Mouse (Mus musculus): ENCODE results near the gene Rad9b. TPM values are rescaled to one million over a fixed set of nuclear protein-coding genes. Genes with fewer than 3 reads are reported as not detected.
"Not testable (repeated sequence)": the region's sequence is repeated elsewhere in the genome, so short reads cannot be mapped to it uniquely, and the experiment has no call there.

The Rad9b gene
- total and polyA plus RNA-seq, 2 experiments from 2014 or later: 14.6 to 20.0 TPM

- no peaks in the 10 kb centered on the region for H3K27me3 ChIP-seq (ENCODE audit: insufficient read depth, low read length)
- peaks cover 21% of the 10 kb centered on the region for H3K36me3 ChIP-seq (ENCODE audit: insufficient read depth)
- DNase-seq: peak; percentile 44
- H3K27ac ChIP-seq (ENCODE audit: low read depth, low read length): peak overlapping the region; percentile 40; the same call in 1 of the 2 replicates
- H3K4me3 ChIP-seq (ENCODE audit: low read depth, low read length): no peak overlapping the region
- 71% methylated on average over 14 of the region's 14 CpGs for WGBS
- H3K9ac ChIP-seq: no peak overlapping the region
- no peak for TF ChIP-seq CTCF (IDR thresholded peaks at IDR 0.05; ENCODE audit: low read depth)
- no peaks in the 10 kb centered on the region for H3K4me1 ChIP-seq (ENCODE audit: insufficient read depth)
- no peaks in the 10 kb centered on the region for H3K9me3 ChIP-seq (ENCODE audit: low read length)
- H3K4me2 ChIP-seq (ENCODE audit: low read depth): no peak overlapping the region
- ATAC-seq: 0 out of 2 replicates have a peak, but pooled peaks have one; percentile 38
These were observed 34.4 kb downstream of the Rad9b start for GRCm38 (mm10) chr5:122319474-122320204.

- not testable (repeated sequence) for H3K9me3 ChIP-seq (ENCODE audit: low read length); ATAC-seq; H3K4me2 ChIP-seq (ENCODE audit: low read depth); DNase-seq; H3K27ac ChIP-seq (ENCODE audit: low read depth, low read length); H3K27me3 ChIP-seq (ENCODE audit: insufficient read depth, low read length); H3K4me3 ChIP-seq (ENCODE audit: low read depth, low read length); H3K9ac ChIP-seq; H3K4me1 ChIP-seq (ENCODE audit: insufficient read depth)
- WGBS: 63% methylated on average over 3 of the region's 3 CpGs
- H3K36me3 ChIP-seq (ENCODE audit: insufficient read depth): peaks cover 21% of the 10 kb centered on the region
These were observed 35.1 kb downstream of the Rad9b start for GRCm38 (mm10) chr5:122318976-122319375.

DNA sequence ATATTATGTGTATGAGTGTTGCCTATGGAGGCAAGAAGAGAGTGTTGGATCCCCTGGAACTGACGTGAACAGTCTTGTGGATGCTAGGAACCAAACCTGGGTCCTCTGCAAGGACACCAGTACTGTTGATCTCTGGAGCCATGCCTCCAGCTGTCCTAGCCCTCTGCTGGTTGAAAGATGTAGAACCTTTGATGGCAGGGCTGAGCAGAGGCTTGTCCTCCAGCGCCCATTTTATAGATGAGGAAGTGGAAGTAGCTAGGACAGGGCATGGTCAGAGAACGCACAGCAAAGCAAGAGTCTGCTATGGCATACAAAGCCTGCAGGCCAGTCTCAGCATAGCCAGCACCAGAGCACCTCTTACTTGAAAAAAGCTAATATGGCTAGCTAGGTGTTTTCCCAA lies 35.9 kb downstream of the Rad9b start:
- no peak overlapping the region for H3K9ac ChIP-seq
- ATAC-seq (no peak), DNase-seq (no peak)
- H3K4me1 ChIP-seq (ENCODE audit: insufficient read depth): no peaks in the 10 kb centered on the region
- 77% methylated on average over 3 of the region's 3 CpGs for WGBS
- H3K9me3 ChIP-seq (ENCODE audit: low read length): no peaks in the 10 kb centered on the region
- TF ChIP-seq CTCF (IDR thresholded peaks at IDR 0.05; ENCODE audit: low read depth): peak; percentile 48
- H3K4me3 ChIP-seq (ENCODE audit: low read depth, low read length): no peak overlapping the region
- H3K36me3 ChIP-seq (ENCODE audit: insufficient read depth): peaks cover 18% of the 10 kb centered on the region
- no peak overlapping the region for H3K4me2 ChIP-seq (ENCODE audit: low read depth)
- H3K27ac ChIP-seq (ENCODE audit: low read depth, low read length): no peak overlapping the region
- no peaks in the 10 kb centered on the region for H3K27me3 ChIP-seq (ENCODE audit: insufficient read depth, low read length)

GRCm38 (mm10) chr5:122317329-122318045 lies 36.5 kb downstream of the Rad9b start:
- H3K27me3 ChIP-seq (ENCODE audit: insufficient read depth, low read length): no peaks in the 10 kb centered on the region
- no peak overlapping the region for H3K9ac ChIP-seq
- DNase-seq (no peak), ATAC-seq (no peak)
- peaks cover 20% of the 10 kb centered on the region for H3K36me3 ChIP-seq (ENCODE audit: insufficient read depth)
- TF ChIP-seq CTCF (IDR thresholded peaks at IDR 0.05; ENCODE audit: low read depth): no peak
- H3K4me1 ChIP-seq (ENCODE audit: insufficient read depth): no peaks in the 10 kb centered on the region
- H3K9me3 ChIP-seq (ENCODE audit: low read length): no peaks in the 10 kb centered on the region
- 81% methylated on average over 11 of the region's 11 CpGs for WGBS
- H3K4me3 ChIP-seq (ENCODE audit: low read depth, low read length): no peak overlapping the region
- H3K4me2 ChIP-seq (ENCODE audit: low read depth): no peak overlapping the region
- H3K27ac ChIP-seq (ENCODE audit: low read depth, low read length): no peak overlapping the region

GRCm38 (mm10) chr5:122314966-122315667 lies 38.9 kb downstream of the Rad9b start:
- ATAC-seq: peak; percentile 85
- H3K9ac ChIP-seq: no peak overlapping the region; the same call in 1 of the 2 replicates
- H3K4me1 ChIP-seq (ENCODE audit: insufficient read depth): no peaks in the 10 kb centered on the region
- no peak for TF ChIP-seq CTCF (IDR thresholded peaks at IDR 0.05; ENCODE audit: low read depth)
- peaks cover 20% of the 10 kb centered on the region for H3K36me3 ChIP-seq (ENCODE audit: insufficient read depth)
- DNase-seq: peak; percentile 51
- H3K4me2 ChIP-seq (ENCODE audit: low read depth): no peak overlapping the region
- H3K27ac ChIP-seq (ENCODE audit: low read depth, low read length): no peak overlapping the region
- no peak overlapping the region for H3K4me3 ChIP-seq (ENCODE audit: low read depth, low read length)
- WGBS: 60% methylated on average over 20 of the region's 20 CpGs
- no peaks in the 10 kb centered on the region for H3K9me3 ChIP-seq (ENCODE audit: low read length)
- H3K27me3 ChIP-seq (ENCODE audit: insufficient read depth, low read length): no peaks in the 10 kb centered on the region

GRCm38 (mm10) chr5:122312942-122313684 lies 40.9 kb downstream of the Rad9b start:
- no peak overlapping the region for H3K4me3 ChIP-seq (ENCODE audit: low read depth, low read length)
- no peak for DNase-seq
- no peak for TF ChIP-seq CTCF (IDR thresholded peaks at IDR 0.05; ENCODE audit: low read depth)
- H3K4me1 ChIP-seq (ENCODE audit: insufficient read depth): no peaks in the 10 kb centered on the region
- H3K9me3 ChIP-seq (ENCODE audit: low read length): no peaks in the 10 kb centered on the region
- 91% methylated on average over 17 of the region's 17 CpGs for WGBS
- H3K9ac ChIP-seq: no peak overlapping the region
- no peak overlapping the region for H3K4me2 ChIP-seq (ENCODE audit: low read depth)
- no peak overlapping the region for H3K27ac ChIP-seq (ENCODE audit: low read depth, low read length)
- peaks cover 20% of the 10 kb centered on the region for H3K36me3 ChIP-seq (ENCODE audit: insufficient read depth)
- no peak for ATAC-seq
- H3K27me3 ChIP-seq (ENCODE audit: insufficient read depth, low read length): no peaks in the 10 kb centered on the region

All from forebrain, postnatal 0 days (tissue).